Mouse (Mus musculus) lung, postnatal 0 days (tissue): Measurements from ENCODE around the gene Rbbp7. TPM values are rescaled to one million over a fixed set of nuclear protein-coding genes. Genes with fewer than 3 reads are reported as not detected.
"Not testable (repeated sequence)": the region's sequence is repeated elsewhere in the genome, so short reads cannot be mapped to it uniquely, and the experiment has no call there.

Source experiments
- ATAC-seq: fragments of 200-750 bp; cut with Nextera tagmentation; 2 replicates; pipeline ENCODE4 v1.8.0; 2017; ENCODE audit warnings: moderate library complexity
- DNase-seq: peaks from one replicate; pipeline ENCODE4 v3.0.0-alpha.2; 2016; ENCODE audit warnings: low spot score
- H3K27ac ChIP-seq: fragments of 300-500 bp; sonication (generic); 2 replicates; pipeline ENCODE4 v1.5.1; 2014; ENCODE audit warnings: antibody characterized with exemption, mild to moderate bottlenecking, low read length, mixed read lengths
- H3K27me3 ChIP-seq: fragments of 300-500 bp; sonication (generic); replicated peaks from 2 replicates; pipeline ENCODE4 v1.6.1; 2014; ENCODE audit warnings: low read length, mixed read lengths; ENCODE audit not compliant: insufficient read depth
- H3K36me3 ChIP-seq: fragments of 300-500 bp; sonication (generic); 2 replicates; pipeline ENCODE4 v1.6.1; 2014; ENCODE audit warnings: low read length, mixed read lengths; ENCODE audit not compliant: insufficient read depth
- H3K4me1 ChIP-seq: fragments of 300-500 bp; sonication (generic); 2 replicates; pipeline ENCODE4 v1.6.1; 2014; ENCODE audit warnings: antibody characterized with exemption, low read depth, low read length, mixed read lengths; ENCODE audit not compliant: insufficient read depth
- H3K4me2 ChIP-seq: fragments of 300-500 bp; sonication (generic); replicated peaks from 2 replicates; pipeline ENCODE4 v1.6.1; 2014; ENCODE audit warnings: low read depth, mild to moderate bottlenecking, low read length, moderate library complexity, mixed read lengths
- H3K4me3 ChIP-seq: fragments of 300-500 bp; sonication (generic); 2 replicates; pipeline ENCODE4 v1.5.1; 2014; ENCODE audit warnings: low read depth, low read length
- H3K9ac ChIP-seq: fragments of 300-500 bp; sonication (generic); replicated peaks from 2 replicates; pipeline ENCODE4 v1.6.1; 2014; ENCODE audit warnings: low read depth, mild to moderate bottlenecking
- H3K9me3 ChIP-seq: fragments of 300-500 bp; sonication (generic); 2 replicates; pipeline ENCODE4 v1.6.1; 2016; ENCODE audit warnings: low read length, mixed read lengths
- CTCF ChIP-seq: IDR thresholded peaks from 2 replicates; pipeline ENCODE4 v1.5.1; 2016; ENCODE audit warnings: antibody characterized with exemption, mild to moderate bottlenecking
- EP300 ChIP-seq: IDR thresholded peaks from 2 replicates; pipeline ENCODE4 v1.6.1; 2016; ENCODE audit warnings: antibody characterized with exemption, mild to moderate bottlenecking, control low read depth
- WGBS: fragments of 180-500 bp; shearing (Covaris S2); extraction: QIAGEN DNeasy Blood & Tissue Kit; methylation state at CpG from one replicate; pipeline ENCODE4 v1.1.7; 2014; 5-methylcytosine and 5-hydroxymethylcytosine counted together
- polyA plus RNA-seq: library from polyadenylated mRNA; unstranded; fragments of >200 nt; fragmentation: Nextera tagmentation; extraction: Ambion mirVana; gene quantifications from 2 replicates; pipeline ENCODE4 v1.2.1, GENCODE M21; 2015

Rbbp7 gene
- polyA plus RNA-seq, 1 experiment from 2014 or later = 193 TPM

- H3K36me3 ChIP-seq, H3K27me3 ChIP-seq, ATAC-seq, H3K4me1 ChIP-seq, H3K4me2 ChIP-seq, H3K4me3 ChIP-seq, DNase-seq, H3K9ac ChIP-seq, H3K9me3 ChIP-seq, H3K27ac ChIP-seq: not testable (repeated sequence)
- TF ChIP-seq CTCF = peak; percentile 36
- 85% methylated on average over 5 of the region's 5 CpGs for WGBS
Measured at GRCm38 (mm10) chrX:162791392-162791791, 31.2 kb downstream of the Rbbp7 start.

- Histone ChIP-seq H3K4me3 (no peak overlapping the region), H3K9ac (no peak overlapping the region), H3K27ac (no peak overlapping the region), H3K4me2 (no peak overlapping the region), H3K9me3 (no peaks in the 10 kb centered on the region), H3K27me3 (no peaks in the 10 kb centered on the region), H3K36me3 (no peaks in the 10 kb centered on the region), H3K4me1 (no peaks in the 10 kb centered on the region)
- TF ChIP-seq EP300 (no peak), CTCF (peak; percentile 66)
- DNase-seq (peak; percentile 33), ATAC-seq (no peak)
Measured at GRCm38 (mm10) chrX:162800371-162800770, 40.2 kb downstream of the Rbbp7 start.

GRCm38 (mm10) chrX:162828016-162828415 lies 67.8 kb downstream of the Rbbp7 start:
- peak; percentile 35; the same call in 1 of the 2 replicates for TF ChIP-seq EP300
- TF ChIP-seq CTCF = no peak
- ATAC-seq (peak; percentile 13), DNase-seq (peak; percentile 69)
- Histone ChIP-seq H3K36me3 (no peaks in the 10 kb centered on the region), H3K9ac (no peak overlapping the region), H3K4me2 (peak overlapping the region; percentile 74), H3K27ac (peak overlapping the region; percentile 54; the same call in 1 of the 2 replicates), H3K4me3 (peak overlapping the region; percentile 38), H3K27me3 (no peaks in the 10 kb centered on the region), H3K4me1 (no peaks in the 10 kb centered on the region), H3K9me3 (no peaks in the 10 kb centered on the region)
- 31% methylated on average over 6 of the region's 6 CpGs for WGBS

Other genes starting within 250 kb of the Rbbp7 start
- 1.6 and 2.2 TPM in 2 replicates for gene Reps2, start 116.8 kb upstream of the Rbbp7 start, polyA plus RNA-seq
- gene Txlng, start 69.1 kb downstream of the Rbbp7 start, polyA plus RNA-seq = 11.5 and 14.3 TPM in 2 replicates
- 49.9 and 56.6 TPM in 2 replicates for gene Syap1, start 128.0 kb downstream of the Rbbp7 start, polyA plus RNA-seq
- 62.0 and 73.1 TPM in 2 replicates for gene Ctps2, start 140.8 kb downstream of the Rbbp7 start, polyA plus RNA-seq
- gene S100g, start 204.2 kb downstream of the Rbbp7 start, polyA plus RNA-seq = 1,178 and 1,226 TPM in 2 replicates